Mouse (Mus musculus): ENCODE data around the gene Rnf11.
"Not testable (repeated sequence)": the region's sequence is repeated elsewhere in the genome, so short reads cannot be mapped to it uniquely, and the experiment has no call there.

Rnf11 gene

GRCm38 (mm10) chr4:109411377-109411967, 73.1 kb downstream of the Rnf11 start:
- DNase-seq (ENCODE audit: low read depth): no peak

GRCm38 (mm10) chr4:109410681-109411376, 73.7 kb downstream of the Rnf11 start:
- no peak for DNase-seq (ENCODE audit: low read depth)

GRCm38 (mm10) chr4:109407701-109408485, 76.6 kb downstream of the Rnf11 start:
- DNase-seq (ENCODE audit: low read depth): no peak

GRCm38 (mm10) chr4:109407176-109407520, 77.4 kb downstream of the Rnf11 start:
- no peak for DNase-seq (ENCODE audit: low read depth)

GRCm38 (mm10) chr4:109406486-109407175, 77.9 kb downstream of the Rnf11 start, which contains the start of gene Ttc39a:
TSS of gene Ttc39a (plus strand) at chr4:109406623.
- DNase-seq (ENCODE audit: low read depth): no peak

- no peak for DNase-seq (ENCODE audit: low read depth)
Observed at GRCm38 (mm10) chr4:109406054-109406485, 78.5 kb downstream of the Rnf11 start.

GRCm38 (mm10) chr4:109405415-109405814, 79.1 kb downstream of the Rnf11 start:
- no peak for DNase-seq (ENCODE audit: low read depth)

- not testable (repeated sequence) for DNase-seq (ENCODE audit: low read depth)
Observed at GRCm38 (mm10) chr4:109404908-109405307, 79.6 kb downstream of the Rnf11 start.

GRCm38 (mm10) chr4:109401176-109401689, 83.3 kb downstream of the Rnf11 start:
- DNase-seq (ENCODE audit: low read depth): peak; percentile 7

All from induced T-regulatory cell, adult 2 months (primary cell).